In genomic region chr16:72585160-72585813, GRCm38 (mm10) we compare ENCODE assay signal across 15 mouse cellular contexts.
DNase-seq lines count a peak whose midpoint lies in the region; ATAC-seq and TF ChIP-seq lines count a peak whose summit lies in the region.
"Had no signal": no experiment of that assay in that cellular context is flagged by ENCODE, and none has a peak within 500 bp of the region (broad histone marks: within the 10 kb centered on the region; RNA-seq: fewer than 3 reads in every experiment).

No protein-coding gene starts in this region.

- H3K27ac ChIP-seq in lung, embryonic 14.5 days (ENCODE audit: low read depth), result no peak overlapping the region
- H3K27ac ChIP-seq in forebrain, embryonic 12.5 days, result 0 out of 2 replicates have a peak overlapping the region, but pooled peaks have one; percentile 31
- no peak overlapping the region for H3K27ac ChIP-seq in hindbrain, embryonic 12.5 days
- H3K27ac ChIP-seq in midbrain, embryonic 15.5 days, result peak overlapping the region; percentile 29; the same call in 1 of the 2 replicates
- H3K27ac ChIP-seq: heart, embryonic 10.5 days; stomach, postnatal 0 days had no signal

- no peaks in the 10 kb centered on the region for H3K27me3 ChIP-seq in lung, embryonic 14.5 days (ENCODE audit: insufficient read depth, low read length)
- no peaks in the 10 kb centered on the region for H3K27me3 ChIP-seq in forebrain, embryonic 12.5 days
- H3K27me3 ChIP-seq in hindbrain, embryonic 12.5 days, result no peaks in the 10 kb centered on the region
- no peaks in the 10 kb centered on the region for H3K27me3 ChIP-seq in midbrain, embryonic 15.5 days (replicated peaks)

- ATAC-seq in lung, embryonic 14.5 days (ENCODE audit: insufficient read depth), result peak; percentile 44; the same call in 1 of the 2 replicates
- ATAC-seq in forebrain, embryonic 12.5 days (ENCODE audit: low FRiP score), result peak; percentile 80
- ATAC-seq in hindbrain, embryonic 12.5 days (ENCODE audit: low FRiP score), result peak; percentile 84
- peak; percentile 86 for ATAC-seq in midbrain, embryonic 15.5 days (replicated peaks)
- ATAC-seq: lung, postnatal 0 days had no signal

- H3K4me3 ChIP-seq in lung, embryonic 14.5 days (ENCODE audit: low read depth, low read length), result no peak overlapping the region
- H3K4me3 ChIP-seq in forebrain, embryonic 12.5 days (replicated peaks), result no peak overlapping the region
- no peak overlapping the region for H3K4me3 ChIP-seq in hindbrain, embryonic 12.5 days
- no peak overlapping the region for H3K4me3 ChIP-seq in midbrain, embryonic 15.5 days
- H3K4me3 ChIP-seq: heart, embryonic 10.5 days had no signal

- H3K4me2 ChIP-seq in lung, embryonic 14.5 days, result no peak overlapping the region
- no peak overlapping the region for H3K4me2 ChIP-seq in forebrain, embryonic 12.5 days
- H3K4me2 ChIP-seq in hindbrain, embryonic 12.5 days (replicated peaks), result no peak overlapping the region
- H3K4me2 ChIP-seq in midbrain, embryonic 15.5 days, result no peak overlapping the region

- no peak for TF ChIP-seq CTCF in lung, embryonic 14.5 days (IDR thresholded peaks at IDR 0.05; ENCODE audit: low read depth)

- no peaks in the 10 kb centered on the region for H3K9me3 ChIP-seq in lung, embryonic 14.5 days (ENCODE audit: low read depth, low read length)
- H3K9me3 ChIP-seq in forebrain, embryonic 12.5 days, result no peaks in the 10 kb centered on the region
- no peaks in the 10 kb centered on the region for H3K9me3 ChIP-seq in hindbrain, embryonic 12.5 days (replicated peaks)
- H3K9me3 ChIP-seq in midbrain, embryonic 15.5 days, result no peaks in the 10 kb centered on the region
- H3K9me3 ChIP-seq: heart, embryonic 10.5 days had no signal

- WGBS in lung, embryonic 14.5 days, result 52% methylated on average over 3 of the region's 3 CpGs
- 38% methylated on average over 3 of the region's 3 CpGs for WGBS in forebrain, embryonic 12.5 days
- 47% methylated on average over 3 of the region's 3 CpGs for WGBS in hindbrain, embryonic 12.5 days
- WGBS in midbrain, embryonic 15.5 days, result 37% methylated on average over 3 of the region's 3 CpGs

- no peaks in the 10 kb centered on the region for H3K36me3 ChIP-seq in lung, embryonic 14.5 days (ENCODE audit: insufficient read depth)
- no peaks in the 10 kb centered on the region for H3K36me3 ChIP-seq in forebrain, embryonic 12.5 days (replicated peaks)
- no peaks in the 10 kb centered on the region for H3K36me3 ChIP-seq in hindbrain, embryonic 12.5 days
- H3K36me3 ChIP-seq in midbrain, embryonic 15.5 days (replicated peaks), result no peaks in the 10 kb centered on the region
- H3K36me3 ChIP-seq: heart, embryonic 10.5 days had no signal

- peak; percentile 42 for DNase-seq in lung, embryonic 14.5 days
- no peak for DNase-seq in lung, postnatal 10 days
- no peak for DNase-seq in right cerebral cortex, postnatal 36 days (ENCODE audit: low spot score in 2 of 2)
- no peak for DNase-seq in heart, postnatal 25 days (ENCODE audit: low spot score)
- DNase-seq: cerebellum, adult 18-20 months; gastrocnemius, postnatal 25 days; kidney, adult 2 months; kidney, postnatal 25 days; thymus, postnatal 4 days had no signal

- H3K9ac ChIP-seq in lung, embryonic 14.5 days, result no peak overlapping the region
- H3K9ac ChIP-seq in forebrain, embryonic 12.5 days, result no peak overlapping the region
- H3K9ac ChIP-seq in hindbrain, embryonic 12.5 days, result no peak overlapping the region
- no peak overlapping the region for H3K9ac ChIP-seq in midbrain, embryonic 15.5 days

- 0 out of 2 replicates have a peak, but pooled peaks cover 7% of the 10 kb centered on the region for H3K4me1 ChIP-seq in lung, embryonic 14.5 days (ENCODE audit: insufficient read depth)
- peaks cover 10% of the 10 kb centered on the region for H3K4me1 ChIP-seq in forebrain, embryonic 12.5 days
- H3K4me1 ChIP-seq in hindbrain, embryonic 12.5 days, result peaks cover 5% of the 10 kb centered on the region
- H3K4me1 ChIP-seq in midbrain, embryonic 15.5 days, result peaks cover 7% of the 10 kb centered on the region
- H3K4me1 ChIP-seq: heart, embryonic 10.5 days had no signal

- intact Hi-C loops in heart, postnatal 25 days (cut with DNase I), result no loop called here

Comparison
In these comparisons a context has a peak if more than half of its experiments do, and no peak if none do; other contexts are left out.
1. H3K27ac ChIP-seq: peak in forebrain, embryonic 12.5 days (single experiment) and midbrain, embryonic 15.5 days (single experiment); none in lung, embryonic 14.5 days (single experiment) and hindbrain, embryonic 12.5 days (single experiment).
2. Peak in every context shown above with its lines, with median percentiles within 50 percentile points of each other: ATAC-seq.